Mouse (Mus musculus) erythroblast, embryonic 14.5 days (primary cell): ENCODE measurements around the gene Best2.

Experiments
- GATA1 ChIP-seq: IDR thresholded peaks from 2 replicates; pipeline ENCODE4 v1.6.1; 2012; ENCODE audit warnings: low read length, inconsistent platforms, mixed read lengths
- TAL1 ChIP-seq: IDR thresholded peaks from 3 replicates; pipeline ENCODE4 v1.6.1; 2012; ENCODE audit warnings: low read length, inconsistent platforms, mixed read lengths

DNA sequence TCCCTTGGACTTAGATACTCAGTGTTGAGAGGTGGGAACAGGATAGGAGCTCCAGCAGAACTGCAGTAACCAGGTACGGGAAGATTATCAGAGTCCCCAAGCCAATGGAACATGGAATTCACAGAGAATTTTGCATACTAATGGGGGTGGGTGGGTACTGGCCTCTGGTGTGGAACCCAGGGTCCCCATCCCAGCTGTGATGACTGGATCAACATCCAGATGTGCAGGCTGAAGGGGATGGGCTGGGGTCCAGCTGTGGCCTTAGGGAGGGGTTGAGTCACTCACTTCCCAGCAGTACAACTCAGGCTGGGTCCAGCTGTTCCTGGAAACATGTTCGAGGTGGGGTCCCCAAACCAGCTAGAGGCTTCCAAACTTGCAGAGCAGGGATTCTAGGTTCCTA lies 26.4 kb downstream of the Best2 start:
- no peak for TF ChIP-seq GATA1
- no peak for TF ChIP-seq TAL1
